Mouse (Mus musculus) brain, adult 2 months (tissue): ENCODE measurements around the gene Keap1.
"Not testable (repeated sequence)": the region's sequence is repeated elsewhere in the genome, so short reads cannot be mapped to it uniquely, and the experiment has no call there.

Experiments used
- DNase-seq: peaks from one replicate; pipeline ENCODE4 v3.0.0; 2011; ENCODE audit warnings: low read depth, low spot score

Keap1 gene

DNA sequence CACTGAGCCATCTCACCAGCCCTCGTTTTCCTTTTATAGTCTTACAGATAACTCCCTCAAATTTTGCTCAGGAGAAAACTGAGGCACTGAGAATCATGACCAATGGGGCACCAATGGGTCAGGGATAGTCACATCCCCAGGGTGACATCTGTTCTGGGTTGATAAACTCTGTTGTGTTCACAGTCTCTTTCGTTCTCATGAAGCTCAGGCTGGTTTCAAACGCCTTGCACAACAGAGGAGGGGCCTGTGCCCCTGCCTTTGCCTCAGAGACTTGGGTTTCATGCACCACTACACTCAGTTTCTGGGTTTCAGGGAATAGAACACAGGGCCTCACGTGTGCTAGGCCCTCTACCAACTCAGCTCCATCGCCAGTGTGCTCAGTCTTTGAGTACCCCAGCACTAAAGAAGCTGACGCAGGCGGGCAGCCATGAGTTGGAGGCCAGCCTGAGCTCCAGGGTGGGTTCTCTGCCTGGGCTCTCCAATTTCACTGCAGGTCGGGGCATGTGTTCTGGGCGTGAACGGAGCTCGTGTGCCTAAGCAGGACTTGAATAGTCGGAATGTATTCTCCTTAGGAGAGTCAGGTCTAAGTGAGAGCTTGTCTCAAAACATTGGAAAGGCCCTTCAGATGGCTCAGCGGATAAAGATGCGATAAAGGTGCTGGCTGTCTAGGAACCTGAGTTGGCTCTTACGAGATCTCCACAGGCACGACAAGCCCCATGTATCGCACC, 25.3 kb upstream of the Keap1 start:
- no peak for DNase-seq

DNA sequence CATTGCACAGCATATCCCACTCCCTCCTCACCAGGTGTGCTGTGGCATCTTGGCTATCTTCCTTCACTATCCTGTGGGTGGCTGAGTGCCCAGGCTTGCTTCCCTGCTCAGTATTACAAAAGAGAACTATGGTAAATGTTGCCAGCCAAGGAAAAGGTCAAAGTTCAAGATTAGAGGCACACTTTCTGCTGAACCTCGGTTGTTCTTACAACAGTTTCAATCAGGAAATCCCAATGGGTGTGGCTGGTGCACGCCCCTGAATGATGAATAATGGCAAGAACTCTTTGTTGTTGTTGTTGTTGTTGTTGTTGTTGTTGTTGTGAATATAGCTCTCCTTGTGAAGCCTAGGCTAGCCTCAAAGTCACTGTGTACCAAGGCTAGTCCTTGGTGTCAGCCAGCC, 22.7 kb upstream of the Keap1 start:
- no peak for DNase-seq

DNA sequence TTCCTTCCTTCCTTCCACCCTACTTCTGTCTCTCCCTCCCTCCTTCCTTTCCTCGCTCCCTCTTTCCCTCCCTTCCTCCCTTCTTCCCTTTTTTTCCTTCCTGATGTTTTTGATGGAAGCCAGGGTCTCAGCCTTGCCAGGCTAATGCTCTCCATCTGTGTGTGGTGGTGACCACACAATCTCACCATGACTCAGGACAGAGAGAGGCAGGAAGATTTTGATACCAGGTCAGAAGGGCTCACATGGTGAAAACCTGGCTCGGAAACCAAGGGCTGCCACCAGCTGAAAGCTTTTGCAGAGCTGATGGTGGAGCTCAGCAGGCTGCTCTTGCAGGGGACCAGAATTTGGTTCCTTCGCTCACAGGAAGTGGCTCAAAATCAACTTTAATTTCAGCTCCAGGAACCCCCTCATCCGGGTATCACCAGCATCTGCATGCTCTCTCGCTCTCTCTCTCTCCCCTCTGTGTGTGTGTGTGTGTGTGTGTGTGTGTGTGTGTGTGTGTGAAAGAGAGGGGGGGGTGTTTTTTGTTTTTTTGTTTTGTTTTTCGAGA, 21.4 kb upstream of the Keap1 start:
- DNase-seq, result no peak

DNA sequence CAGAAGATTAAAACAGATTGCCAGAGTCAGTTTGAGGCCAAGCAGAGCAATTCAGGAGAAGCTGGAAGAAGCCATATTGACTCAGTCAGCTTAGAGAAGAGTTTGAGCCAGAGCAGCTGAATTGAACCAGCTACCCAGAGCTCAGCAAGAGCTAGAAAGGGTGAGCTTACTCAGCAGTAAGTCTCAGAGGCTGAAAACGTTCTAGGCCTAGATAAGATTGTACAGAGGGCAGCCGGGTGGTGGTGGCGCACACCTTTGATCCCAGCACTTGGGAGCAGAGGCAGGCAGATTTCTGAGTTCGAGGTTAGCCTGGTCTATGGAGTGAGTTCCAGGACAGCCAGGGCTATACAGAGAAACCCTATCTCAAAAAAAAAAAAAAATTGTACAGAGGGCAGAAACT, 17.2 kb upstream of the Keap1 start:
- not testable (repeated sequence) for DNase-seq

DNA sequence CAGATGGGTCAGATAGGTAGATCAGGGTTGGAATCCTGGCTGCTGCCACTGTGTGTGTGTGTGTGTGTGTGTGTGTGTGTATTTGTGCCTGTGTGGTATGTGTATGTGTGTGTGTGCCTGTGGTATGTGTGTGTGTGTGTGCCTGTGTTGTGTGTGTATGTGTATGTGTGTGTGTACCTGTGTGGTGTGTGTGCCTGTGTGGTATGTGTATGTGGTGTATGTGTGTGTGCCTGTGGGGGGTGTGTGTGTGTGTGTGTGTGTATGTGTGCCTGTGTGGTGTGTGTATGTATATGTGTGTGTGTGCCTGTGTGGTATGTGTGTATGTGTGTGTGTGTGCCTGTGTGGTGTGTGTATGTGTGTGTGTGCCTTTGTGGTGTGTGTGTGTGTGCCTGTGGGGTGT, 15.5 kb upstream of the Keap1 start:
- no peak for DNase-seq

DNA sequence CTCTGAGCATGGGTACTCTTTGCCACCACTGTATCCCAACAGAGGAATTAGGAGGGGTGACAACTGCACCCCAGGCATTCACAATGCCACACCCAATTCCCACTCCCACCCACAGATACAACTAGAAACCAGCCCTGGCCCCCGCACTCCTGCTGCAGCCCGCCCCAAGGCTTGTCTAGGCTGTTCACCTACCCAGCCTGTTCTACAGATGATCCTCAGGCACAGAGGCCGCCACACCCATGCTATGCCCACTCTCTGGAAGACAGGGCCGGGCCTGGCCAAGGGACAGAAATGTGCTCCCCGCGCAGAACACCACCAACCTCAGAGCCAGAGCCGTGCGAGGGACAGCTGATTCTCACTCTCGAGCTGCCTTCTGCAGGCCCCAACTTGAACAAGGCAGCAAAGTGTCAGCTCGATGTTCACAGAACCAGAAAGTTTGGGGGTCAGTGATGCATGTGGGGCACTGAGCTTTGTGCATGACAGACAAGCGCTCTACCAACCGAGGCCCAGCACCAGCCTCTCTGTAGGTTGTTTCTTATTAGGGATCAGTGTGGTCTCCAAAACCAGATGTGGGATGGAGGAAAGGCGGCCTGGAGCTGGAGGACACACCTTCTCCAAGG, 12.1 kb upstream of the Keap1 start:
- DNase-seq, result no peak

DNA sequence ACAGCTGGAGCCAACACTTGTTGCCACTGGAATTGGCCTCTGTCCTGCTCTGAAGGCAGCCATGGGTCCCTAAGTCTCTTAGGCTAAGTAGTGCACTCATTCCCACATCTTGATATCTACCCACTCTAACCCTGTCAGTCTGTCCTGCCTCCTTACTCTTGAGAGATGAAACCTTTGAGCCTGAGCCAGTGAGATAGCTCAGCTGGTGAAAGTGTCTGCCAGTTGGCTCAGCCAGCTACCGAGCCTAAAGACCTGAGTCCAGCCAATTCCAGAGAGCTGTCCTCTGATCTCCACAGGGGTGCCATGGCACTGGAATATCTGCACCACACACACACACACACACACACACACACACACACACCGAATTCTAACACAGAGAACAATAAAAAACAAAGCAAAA, 11.3 kb upstream of the Keap1 start:
- DNase-seq, result no peak

DNA sequence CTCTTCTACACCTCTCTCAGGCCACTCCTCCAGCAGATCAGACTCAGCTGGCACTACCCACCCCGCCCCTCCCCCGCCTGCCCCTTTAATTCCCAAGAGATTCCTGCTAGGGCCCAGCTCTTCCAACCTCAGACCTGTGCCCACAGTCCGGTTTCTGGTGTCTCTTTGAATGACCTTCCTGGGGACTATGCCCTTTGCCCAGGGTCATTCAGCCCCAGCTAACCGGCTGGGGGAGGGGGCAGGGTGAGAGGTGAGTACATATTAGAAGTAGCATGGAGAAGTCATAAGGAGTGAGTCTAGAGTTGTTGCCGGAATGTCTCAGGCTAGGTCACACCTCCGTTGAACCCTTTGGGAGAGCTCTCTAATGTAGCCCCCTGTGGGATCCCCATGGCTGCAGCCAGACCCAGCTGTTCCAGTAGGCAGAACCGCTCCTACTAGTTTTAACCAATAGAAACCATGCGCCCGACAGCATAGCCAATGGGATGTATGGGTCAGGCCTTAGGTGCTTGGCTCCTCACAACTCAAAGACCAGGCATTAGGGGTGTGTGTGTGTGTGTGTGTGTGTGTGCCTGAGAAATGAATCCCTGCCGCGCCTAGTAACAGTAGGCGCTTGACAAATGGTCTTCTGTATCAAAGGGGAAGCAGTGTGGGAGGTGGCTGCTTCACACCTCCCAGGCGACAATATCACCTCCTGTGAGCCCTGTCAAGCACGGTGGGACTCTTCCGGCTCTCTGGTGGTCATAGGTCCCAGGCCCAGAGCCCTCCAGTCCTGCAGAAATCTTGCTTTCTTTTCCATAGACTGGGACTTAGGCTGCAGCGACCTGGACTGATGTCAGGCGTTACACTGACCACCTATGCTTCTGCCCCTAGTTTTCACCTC, 10.7 kb upstream of the Keap1 start:
- DNase-seq, result no peak

DNA sequence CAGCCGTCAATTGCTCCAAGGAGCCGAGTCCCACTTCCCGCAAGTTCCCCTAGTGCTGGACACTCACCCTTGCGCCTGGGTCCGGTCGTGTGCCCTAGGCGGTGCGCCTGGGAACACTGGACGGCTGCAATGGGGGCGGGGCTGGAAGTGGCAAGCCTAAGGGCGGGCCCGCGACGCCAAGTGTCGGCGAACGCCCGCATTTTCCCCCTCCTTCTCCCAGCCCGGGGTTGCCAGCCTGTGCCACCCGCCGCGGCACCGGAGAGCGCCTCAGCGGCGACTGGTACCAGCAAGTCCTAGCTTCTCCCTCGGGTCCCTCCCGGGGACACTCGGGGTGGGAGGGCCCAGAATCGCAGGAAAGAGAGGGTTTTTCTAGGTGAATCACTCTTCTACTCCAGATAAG, 9.2 kb upstream of the Keap1 start, which contains the start of gene S1pr5:
Gene S1pr5 (minus strand): TSS at position 118 of the 400 bp plus-strand sequence.
- peak; percentile 87 for DNase-seq

DNA sequence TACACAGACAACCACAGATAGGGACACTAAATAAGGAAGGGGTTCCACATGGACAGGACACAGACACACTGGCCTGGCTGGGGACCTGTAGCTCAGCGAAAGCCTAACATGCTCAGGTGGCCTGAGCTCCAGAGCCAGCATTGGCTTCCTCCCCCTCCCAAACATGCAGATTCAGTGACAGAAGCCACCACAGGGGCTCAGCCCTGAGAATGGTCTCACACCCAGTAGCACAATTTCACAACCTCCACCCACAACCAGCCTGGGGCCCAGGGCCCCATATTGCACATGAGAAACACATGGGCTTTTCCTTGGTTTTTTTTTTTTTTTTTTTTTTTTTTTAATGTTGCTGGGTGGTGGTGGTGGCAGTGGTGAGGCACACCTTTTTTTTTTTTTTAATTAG, 7.2 kb upstream of the Keap1 start:
- no peak for DNase-seq

DNA sequence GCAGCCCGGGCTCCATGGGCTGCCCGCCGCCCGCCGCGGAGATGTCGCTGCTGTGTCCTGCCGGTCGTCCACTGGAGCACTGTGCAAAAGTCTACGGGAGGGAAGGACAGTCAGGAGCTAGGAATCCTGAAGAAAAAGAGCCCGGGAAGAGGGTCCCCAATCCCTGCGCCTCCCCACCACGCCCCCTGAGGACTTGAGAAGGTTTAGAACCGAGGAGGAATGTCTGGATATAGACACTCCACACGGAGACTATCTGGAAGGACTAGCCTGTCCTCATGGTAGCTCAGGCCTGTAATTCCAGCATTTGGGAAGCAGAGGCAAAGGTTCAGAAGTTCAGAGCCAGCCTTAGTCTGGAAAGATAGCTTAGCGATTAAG, 5.9 kb upstream of the Keap1 start:
- no peak for DNase-seq

DNA sequence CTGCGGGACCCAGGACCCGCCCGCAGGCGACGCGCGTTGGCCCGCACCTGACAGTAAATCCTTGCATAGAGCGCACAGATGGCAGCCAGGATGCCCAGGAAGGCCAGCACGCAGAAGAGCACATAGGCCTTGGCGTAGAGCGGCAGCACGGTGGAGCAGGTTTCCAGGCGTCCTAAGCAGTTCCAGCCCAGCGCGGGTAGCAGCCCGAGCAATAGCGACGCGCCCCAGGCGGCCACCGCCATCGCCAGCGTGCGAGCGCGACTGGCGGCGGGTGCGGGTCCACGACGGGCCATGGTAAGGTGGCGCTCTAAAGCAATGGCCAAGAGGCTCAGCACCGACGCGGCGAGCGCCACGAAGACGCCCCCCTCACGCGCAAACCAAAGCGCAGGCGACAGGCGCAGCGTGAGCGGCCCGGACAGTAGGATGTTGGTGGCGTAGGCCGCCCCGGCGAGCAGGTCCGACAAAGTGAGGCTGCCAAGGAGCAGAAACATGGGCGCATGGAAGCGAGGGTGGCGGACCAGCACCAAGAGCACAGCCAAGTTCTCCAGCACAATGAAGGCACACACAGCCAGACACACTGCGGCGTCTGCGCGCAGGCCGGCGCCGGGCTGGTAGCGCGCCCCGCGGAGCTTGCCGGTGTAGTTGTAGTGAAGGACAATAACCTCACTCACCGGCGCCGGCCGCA, 5.4 kb upstream of the Keap1 start:
- DNase-seq, result peak; percentile 87

DNA sequence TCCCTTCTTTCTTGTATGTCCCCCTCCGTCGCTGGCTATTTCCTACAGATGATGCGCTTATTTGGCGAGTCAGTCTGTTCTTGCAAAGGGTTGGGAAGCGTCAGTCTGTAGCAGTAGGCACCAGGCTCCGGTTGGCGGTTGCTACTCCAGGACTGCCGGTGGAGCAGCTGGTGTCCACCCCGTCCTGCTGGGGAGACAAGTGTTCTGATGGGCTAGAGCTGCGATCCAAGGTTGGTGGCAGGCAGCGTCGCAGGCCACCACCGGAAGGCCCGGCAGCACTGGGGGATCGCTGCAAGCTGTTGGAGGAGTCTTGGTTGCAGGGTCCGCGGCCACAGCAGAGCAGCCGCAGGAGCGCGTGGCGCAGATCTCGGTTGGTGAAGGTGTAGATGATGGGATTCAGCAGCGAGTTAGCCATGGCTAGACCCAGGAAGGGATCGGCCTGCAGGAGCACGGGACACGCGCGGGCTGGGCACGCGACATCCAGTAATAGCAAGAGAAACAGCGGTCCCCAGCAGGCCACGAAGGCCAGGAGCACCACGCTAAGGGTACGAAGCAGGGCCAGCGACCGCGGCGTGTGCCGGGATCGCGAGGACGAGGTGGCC, 4.8 kb upstream of the Keap1 start:
- peak; percentile 95 for DNase-seq

DNA sequence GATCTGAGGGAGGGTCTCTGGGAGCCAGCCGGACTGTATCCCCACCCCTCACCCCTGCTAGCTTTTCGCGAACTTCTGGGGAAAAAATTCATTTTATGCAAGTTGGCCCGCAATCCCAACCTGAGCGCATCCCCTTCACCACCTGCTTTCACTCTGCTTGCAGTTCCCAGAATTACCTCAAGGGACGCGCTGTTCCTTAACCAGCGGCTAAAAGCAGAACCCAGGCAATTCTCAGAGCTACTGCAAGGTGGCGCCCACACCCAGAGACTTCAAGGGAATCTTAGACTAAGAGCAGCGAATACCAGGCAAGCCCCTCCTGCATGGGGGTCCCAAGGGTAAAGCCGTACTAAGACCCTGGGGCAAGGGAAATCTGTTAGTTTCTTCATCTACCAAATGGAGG, 2.2 kb upstream of the Keap1 start:
- DNase-seq, result peak; percentile 97

DNA sequence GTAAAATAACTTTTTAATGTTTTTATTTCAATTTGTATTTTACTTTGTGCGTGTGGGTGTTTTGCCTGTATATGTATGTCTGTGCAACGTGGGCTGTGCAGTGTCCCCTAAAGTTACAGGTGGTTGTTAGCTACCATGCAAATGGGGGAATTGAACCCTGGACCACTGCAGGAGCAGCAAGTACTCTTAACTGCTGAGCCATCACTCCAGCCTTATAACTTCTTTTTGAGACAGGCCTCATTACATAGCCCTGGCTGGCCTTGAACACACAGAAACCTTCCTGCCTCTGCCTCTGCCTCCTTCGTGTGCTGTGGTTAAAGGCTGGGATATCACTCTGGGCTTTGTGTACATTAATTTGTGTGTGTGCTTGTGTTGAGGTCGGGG, 296 bp upstream of the Keap1 start:
- no peak for DNase-seq

DNA sequence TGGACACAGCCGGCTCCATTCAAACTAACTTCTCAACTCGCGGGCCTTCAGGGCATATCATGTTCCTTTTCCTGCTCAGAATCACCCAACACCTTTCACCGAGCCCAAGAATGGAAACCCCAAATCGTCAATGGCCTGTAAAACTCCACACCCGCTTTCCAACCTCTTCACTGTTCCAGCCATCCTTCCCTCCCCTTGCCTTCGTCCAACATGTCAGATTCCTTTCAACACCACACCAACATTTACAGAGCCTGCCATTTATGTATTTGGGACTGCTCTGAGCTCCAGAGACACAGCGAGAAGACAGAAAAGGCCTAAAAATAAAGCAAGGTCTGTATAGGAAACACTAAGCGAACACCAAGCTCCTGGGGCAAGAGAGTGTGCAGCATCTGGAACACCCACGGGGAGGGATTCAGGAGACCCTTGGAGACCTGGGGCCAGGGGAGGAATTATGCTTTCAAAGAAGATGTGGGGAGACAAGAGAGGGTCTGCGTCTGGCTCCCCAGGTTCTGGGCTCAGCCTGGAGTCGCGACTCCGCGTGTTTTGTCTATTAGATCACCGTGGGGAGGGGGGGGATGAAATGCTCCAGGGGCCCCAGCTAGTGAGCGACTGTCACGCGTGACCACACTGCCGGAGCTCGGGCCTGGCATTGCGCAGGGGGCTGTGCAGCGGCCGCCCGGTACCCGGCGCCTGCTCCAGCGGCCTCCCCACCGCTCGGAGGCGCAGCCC, 993 bp downstream of the Keap1 start:
- peak; percentile 43 for DNase-seq

DNA sequence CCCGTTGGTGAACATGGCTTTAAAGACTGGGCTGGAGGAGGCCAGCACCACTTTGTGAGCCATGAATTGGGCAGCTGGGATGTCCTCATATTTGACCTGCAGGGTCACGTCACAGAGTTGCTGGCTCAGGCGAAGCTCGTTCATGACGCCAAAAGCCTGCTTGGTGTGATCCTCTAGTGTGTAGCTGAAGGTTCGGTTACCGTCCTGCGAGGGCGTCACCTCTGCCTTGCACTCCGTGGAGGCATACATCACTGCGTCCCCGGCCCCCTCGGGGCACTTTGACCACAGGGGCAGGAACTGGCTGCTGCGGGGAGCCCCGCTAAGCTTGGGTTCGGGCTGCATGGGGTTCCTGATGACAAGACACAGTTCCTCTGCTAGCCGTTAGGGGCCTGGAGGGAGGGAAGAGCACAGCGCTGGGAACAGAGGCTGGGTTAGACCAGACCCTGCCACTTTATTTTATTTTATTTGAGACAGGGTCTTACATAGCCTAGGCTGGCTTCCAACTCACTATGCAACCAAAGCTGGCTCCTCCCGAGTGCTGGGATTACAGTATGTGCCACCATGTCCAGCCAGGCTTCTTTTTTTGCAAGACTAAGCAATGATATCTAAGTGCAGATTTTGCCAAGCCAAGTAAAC, 1.7 kb downstream of the Keap1 start:
- DNase-seq, result peak; percentile 65

DNA sequence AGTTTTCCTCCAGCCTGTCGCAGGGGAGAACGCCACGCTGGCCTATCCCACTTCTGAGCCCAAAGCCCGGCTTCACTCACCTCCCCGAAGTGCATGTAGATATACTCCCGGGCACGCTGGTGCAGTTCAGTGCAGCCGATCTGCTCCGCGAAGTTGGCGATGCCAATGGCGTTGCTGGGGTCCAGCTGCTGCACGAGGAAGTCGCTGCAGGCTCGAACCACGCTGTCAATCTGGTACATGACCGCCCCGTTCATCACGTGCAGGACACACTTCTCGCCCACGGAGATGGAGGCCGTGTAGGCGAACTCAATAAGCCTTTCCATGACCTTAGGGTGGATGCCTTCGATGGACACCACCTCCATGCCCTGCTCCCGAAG, 2.2 kb downstream of the Keap1 start:
- no peak for DNase-seq

DNA sequence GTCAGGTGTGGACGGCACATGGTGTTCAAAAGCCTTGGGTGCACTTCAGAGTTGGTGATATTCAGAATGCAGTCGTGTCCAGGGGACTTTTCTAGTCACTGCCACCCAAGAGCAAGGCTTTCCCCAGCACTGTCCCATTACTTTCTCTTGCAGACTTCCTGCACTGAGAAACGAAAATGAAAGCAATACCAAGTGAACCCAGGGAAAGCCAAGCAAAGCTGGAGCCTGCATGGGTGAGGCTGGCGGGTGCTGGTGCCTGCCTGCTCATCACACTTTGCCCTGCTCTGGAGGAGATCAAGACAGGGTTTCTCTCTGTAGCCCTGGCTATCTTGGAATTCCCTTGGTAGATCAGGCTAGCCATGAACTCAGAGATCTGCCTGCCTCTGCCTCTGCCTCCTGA, 3.8 kb downstream of the Keap1 start:
- DNase-seq, result no peak

DNA sequence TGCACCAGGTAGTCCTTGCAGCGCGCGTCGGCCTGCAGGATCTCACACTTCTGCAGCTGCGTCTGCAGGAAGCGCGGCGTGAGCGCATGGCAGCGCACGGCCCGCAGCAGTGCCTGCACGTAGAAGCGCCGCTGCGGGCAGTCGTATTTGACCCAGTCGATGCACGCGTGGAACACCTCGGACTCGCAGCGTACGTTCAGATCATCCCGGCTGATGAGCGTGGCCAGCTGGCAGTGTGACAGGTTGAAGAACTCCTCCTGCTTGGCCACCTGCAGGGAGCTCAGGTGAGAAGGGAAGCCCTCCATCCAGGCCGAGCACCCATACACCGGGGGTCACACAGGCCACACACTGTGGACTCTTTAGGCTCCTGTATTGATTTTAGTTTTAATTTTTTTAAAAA, 5.4 kb downstream of the Keap1 start:
- DNase-seq, result no peak
